Mouse (Mus musculus): ENCODE measurements around the gene Knl1.

The Knl1 gene

DNA sequence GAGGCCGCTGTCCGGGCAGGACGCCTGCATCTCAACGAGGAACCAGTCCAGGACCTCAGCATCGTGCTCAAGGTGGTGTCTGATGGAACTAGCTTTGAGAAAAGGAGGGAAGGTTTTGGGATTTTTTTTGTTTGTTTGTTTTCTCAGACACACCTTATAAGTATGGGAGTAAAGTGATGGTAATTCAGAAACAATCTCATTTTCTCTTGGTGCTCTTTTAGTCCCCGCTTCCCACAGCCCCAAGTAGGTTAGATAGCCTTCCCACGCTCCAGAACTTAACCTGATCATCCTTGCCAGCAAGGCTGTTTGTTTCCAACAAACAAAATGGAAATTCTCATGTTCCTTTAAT lies 11.5 kb upstream of the Knl1 start:
- DNase-seq (ENCODE audit: low read depth, low spot score) = no peak

DNA sequence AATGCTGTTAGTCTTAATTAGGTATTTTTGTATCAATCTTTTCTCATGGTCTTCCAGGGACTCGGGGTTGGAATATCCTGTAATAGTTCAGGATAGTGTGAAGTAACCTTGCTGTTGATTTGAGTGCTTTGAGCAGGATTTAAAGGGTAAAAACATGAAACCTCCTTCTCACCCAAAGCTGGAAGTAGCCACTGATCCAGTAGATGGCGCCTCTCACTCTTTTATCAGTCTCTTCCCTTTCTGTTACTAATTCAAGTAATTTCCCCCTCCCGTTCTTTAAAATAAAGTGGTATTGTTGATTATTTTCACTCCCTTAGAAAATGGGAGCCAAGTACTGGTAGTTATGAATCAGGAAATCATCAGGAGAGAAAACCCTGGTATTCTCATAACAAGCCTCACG lies 6.0 kb upstream of the Knl1 start:
- DNase-seq (ENCODE audit: low read depth, low spot score) = peak; percentile 44

DNA sequence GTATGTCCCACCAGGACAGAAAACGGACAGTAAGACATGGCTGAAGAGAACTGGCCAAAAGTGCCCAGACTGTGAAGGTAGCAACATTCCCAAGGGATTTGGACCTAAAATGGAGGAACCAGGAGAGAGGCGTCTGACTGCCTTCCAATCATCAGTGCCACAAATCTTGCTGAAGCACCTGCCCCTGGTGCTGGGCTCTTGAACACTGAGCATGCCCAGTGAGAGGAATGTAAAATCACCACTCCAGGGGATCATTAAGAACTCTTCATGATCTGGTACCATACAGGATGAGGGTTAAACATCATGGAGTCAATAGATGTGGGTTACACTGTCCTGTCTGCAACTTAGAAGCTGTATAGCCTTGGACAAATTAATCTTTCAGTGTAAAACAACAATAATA lies 1.8 kb upstream of the Knl1 start:
- DNase-seq (ENCODE audit: low read depth, low spot score) = no peak

DNA sequence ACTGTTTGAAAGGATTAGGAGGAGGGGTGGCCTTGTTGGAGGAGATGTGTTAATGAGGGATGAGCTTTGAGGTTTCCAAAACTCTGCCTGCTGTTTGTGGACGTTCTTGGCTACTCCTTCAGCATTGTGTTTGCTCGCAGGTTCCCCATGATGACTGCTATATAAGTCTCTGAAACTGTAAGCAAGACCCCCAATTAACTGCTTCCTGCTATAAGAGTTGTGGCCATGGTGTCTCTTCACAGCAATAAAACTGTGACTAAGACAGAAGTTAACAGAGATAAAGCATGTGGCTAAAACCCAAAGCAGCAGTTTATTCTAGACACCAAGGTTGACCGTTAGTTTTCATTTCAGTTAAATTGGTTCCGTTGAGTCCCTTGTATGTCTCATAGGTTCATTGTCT lies 930 bp downstream of the Knl1 start:
- no peak for DNase-seq (ENCODE audit: low read depth, low spot score)

DNA sequence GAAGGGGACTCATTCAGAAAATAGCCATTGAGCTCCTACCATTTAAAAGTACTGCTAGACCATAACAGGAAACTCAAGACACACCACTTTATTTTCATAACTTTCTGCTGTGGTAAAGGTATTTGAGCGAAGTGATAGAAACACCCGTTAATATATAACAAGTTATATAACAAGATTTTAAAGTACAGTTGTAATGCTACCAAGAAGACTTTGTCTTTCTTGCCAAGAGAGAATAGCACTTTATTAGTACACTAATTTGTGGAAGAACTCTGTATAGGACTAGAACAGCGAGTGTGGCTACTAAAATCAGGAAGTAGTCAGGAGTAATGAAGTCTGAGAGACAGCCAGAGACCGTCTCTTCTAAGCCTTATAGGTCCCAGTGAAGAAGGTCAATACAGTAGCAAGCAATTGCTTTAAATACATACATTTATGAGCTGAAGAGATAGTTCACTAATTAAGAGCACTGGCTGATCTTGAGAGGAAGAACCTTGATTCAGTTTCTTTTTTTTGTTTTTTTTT lies 3.3 kb downstream of the Knl1 start:
- no peak for DNase-seq (ENCODE audit: low read depth, low spot score)

DNA sequence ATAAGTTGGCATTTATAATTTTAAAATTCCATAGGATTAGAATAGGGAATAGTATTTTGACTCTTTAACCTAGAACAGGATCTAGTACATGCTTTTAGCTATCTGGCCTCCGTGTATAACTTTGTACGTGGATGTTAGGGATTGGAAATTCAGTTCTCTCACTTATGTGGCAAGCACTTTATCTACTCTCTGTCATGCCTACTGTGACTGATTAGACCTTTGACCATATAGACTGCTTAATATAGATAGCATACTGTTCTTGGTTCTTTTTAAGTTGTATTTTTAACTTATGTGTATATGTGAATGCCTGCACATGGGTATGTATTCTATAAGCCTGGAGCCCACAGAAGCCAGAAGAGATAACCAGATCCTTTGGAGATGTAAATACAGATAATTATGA lies 13.2 kb downstream of the Knl1 start:
- no peak for DNase-seq (ENCODE audit: low read depth, low spot score)

DNA sequence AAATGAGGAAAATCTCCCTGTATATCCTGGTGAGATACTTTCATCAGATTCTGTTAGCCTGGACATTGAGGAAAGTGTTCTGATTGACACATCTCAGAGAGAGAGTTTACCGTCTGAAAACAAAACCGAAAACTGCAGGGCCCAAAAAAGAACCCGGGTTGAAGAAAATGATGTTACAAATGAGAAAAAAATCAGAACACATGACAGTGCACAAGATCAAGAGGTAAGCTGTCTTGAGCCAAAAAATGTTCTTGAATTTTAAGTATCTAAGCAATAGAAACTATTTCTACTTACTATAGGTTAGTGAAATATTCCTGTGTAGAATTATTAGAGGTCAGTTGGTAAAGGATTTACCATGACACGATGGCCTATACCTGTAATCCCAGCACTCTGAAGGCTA lies 25.5 kb downstream of the Knl1 start:
- DNase-seq (ENCODE audit: low read depth, low spot score) = no peak

DNA sequence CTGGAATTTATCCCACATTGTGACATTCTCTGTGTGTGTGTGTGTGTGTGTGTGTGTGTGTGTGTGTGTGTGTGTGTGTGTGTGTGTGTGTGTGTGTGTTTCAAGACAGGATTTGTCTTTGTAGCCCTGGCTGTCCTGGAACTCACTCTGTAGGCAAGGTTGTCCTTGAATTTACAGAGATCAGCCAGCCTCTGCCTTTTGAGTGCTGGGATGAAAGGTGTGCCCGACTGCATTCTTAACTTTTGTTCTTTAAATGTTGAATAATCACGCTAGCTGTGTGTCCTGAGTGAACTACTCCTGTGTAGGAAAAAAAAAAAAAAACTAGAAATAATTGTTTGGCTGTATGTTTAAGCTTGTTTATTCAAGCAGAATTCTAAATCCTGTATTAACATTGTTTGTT lies 39.2 kb downstream of the Knl1 start:
- no peak for DNase-seq (ENCODE audit: low read depth, low spot score)

DNA sequence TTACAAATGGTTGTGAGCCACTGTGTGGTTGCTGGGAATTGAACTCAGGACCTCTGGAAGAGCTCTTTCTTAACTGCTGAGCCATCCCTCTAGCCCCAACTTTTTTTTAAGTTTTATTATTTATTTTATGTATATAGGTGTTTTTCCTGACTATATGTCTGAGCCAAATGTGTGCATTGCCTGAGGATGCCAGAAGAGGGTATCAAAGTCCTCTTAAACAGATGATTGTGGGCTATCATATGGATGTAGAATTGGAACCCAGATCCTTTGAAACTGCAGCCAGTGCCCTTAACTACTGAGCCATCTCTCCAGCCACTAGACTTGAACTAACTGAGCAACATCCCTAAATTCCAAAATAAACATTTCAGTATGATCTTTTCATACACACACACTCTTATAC lies 54.6 kb downstream of the Knl1 start:
- DNase-seq (ENCODE audit: low read depth, low spot score) = no peak

DNA sequence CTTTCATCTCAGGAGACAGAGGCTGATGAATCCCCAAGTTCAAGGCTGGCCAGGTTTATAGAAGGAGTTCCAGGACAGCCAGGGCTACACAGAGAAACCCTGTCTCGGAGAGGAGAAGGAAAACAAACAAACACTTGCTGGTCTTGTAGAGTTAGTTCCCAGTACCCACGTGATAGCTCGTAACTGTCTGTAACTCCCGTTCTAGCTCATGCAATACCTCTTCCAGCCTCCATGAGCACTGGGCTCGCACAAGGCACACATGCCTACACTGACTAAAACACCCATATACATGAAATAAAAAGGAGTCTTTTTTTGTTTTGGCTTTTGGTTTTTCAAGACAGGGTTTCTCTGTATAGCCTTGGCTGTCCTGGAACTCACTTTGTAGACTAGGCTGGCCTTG lies 59.7 kb downstream of the Knl1 start:
- DNase-seq (ENCODE audit: low read depth, low spot score) = no peak

DNA sequence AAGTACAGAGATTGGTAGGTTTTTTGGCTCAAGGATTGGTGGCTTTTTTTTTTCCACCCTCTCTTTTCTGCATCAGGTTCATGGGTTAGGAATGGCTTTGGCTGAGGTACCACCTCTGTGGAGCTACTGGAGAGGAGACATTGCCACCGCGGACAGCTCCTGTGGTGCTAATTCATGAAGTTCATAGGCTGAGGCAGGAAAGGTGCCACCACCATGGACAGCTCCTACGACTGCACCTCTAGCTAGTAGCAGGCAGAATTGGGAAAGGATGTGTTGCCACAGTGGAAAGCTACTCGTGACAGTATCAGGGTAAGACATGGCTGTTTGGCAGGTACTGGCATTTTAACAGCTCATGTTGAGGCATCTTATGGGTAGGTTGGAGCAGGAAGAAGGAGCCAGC lies 61.6 kb downstream of the Knl1 start:
- DNase-seq (ENCODE audit: low read depth, low spot score) = no peak

DNA sequence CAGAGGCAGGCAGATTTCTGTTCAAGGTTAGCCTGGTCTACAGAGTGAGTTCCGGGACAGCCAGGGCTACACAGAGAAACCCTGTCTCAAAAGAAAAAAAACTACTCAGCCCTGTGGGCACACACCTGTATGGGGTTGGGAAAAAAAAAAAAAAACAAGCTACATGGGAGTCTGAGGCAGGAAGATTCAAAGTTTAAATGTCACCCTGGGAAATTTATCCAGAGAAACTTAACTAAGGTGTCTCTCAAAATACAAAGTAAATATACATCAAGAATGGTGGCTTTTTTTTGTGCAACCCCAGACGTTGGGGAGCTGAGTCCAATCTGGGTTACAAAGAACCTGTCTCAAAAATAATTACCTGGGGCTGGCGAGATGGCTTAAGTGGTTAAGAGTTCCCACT lies 64.1 kb downstream of the Knl1 start:
- DNase-seq (ENCODE audit: low read depth, low spot score) = no peak

DNA sequence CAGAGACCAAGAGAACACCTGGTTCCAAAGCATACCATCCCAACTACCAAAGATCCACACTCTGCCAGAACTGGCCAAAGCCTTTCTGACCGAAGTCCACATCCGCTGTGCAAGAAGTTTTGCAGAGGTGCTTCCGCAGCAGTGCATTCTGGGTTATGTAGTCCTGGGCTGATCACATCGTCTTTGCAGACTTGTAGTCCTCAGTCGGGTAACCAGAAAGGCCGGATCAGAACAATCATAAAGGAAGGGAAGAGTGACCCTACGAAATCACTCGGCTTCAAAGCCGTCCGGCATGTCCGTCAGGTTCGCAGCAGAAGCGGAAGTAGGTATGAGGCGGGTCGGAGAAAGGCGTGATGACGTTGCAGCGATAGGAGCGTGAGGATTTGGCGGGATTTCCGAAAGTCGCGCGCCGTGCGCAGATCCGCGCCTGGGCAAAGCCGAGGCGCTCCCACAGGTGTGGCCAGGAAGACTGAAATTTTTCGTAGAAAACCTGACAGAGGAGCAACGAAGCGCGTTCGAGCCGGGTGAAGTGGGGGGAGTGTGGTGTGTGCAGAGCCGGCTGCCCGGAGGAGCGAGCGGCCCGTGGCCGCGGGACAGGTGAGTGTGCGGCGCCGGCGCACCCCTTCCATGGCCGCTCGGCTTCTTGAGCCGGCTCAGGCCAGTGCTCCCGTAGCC lies 65.7 kb downstream of the Knl1 start, which contains the start of gene Rad51:
Gene Rad51, plus strand, starts transcription at position 356 of the 675 bp plus-strand sequence.
- DNase-seq (ENCODE audit: low read depth, low spot score) = peak; percentile 89

DNA sequence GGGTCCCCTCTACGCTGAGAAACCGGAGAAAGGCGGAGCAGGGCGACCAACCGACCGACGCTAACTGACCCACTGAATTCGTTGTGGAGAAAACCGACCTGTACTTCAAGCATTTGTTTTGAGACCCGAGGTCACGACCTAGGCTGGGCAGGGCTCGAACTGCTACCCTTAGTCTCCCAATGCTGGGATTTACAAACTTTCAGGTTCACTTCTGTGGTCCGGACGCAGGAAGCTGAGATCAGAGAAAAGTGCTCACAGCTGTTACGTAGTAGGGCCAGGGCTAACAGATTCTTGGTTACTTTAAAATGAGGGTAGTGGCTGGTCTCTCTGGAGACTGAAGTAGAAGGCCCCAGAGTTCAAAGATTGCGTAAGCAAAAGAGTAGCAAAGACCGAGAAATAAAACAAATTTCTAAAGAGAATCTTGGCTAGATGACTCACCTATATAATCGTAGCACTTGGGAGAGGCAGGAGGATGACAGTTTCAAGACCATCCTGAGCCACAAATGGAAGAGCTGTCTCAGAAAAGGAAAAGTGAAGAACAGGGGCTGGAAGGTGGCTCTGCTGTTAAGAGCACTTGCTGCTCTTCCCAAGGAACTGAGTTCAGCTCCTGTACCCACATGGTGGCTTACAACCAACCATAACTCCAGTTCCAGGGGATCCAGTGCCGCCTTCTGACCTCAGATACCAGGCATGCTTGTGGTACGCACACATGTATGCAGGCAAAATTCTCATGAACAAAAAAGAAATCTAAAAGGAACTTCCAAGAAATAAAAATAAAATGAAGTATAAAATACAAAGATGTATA lies 66.4 kb downstream of the Knl1 start:
- DNase-seq (ENCODE audit: low read depth, low spot score) = peak; percentile 32

DNA sequence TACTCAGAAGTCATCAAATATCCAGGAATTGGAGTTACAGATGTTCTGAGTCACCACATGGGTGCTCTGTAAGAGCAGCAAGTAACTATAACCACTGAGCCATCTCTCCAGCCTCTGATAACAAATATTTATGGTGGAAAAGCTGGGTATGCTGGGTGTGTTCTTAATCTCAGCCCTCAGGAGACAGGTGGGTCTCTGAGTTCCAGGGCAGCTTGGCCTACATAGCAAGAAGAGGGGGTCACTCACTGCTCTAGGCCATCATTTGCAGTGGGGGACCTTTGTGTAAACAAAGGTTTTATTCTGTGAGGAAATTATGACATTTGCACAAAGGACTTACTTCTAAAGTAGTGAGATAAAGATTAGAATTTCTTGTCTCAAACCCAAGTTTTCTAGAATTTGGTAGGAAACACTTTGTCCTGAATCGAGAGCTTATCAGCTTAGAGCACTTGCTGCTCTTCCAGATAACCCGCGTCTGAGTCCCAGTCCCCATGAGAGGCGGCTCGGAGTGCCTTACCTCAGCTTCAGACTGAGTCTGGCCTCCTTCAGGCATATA lies 89.5 kb downstream of the Knl1 start:
- no peak for DNase-seq (ENCODE audit: low read depth, low spot score)

DNA sequence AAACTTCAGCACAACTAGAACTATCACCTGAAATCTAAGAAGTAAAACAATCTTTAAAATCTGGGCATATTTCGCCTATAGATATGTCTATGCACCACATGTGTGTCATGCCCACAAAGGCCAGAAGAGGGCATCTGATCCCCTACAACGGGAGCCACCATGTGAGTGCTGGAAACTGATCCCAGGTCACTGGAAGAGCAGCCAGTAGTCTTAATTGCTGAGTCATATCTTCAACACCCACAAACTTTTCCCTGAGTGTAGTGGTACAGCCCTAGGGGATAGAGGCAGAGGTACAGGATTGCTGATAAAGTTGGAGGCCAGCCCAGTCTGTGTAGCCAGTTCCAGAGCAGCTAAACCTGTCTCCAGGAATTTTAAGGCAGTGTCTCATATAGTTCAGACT lies 98.3 kb downstream of the Knl1 start:
- DNase-seq (ENCODE audit: low read depth, low spot score) = no peak

DNA sequence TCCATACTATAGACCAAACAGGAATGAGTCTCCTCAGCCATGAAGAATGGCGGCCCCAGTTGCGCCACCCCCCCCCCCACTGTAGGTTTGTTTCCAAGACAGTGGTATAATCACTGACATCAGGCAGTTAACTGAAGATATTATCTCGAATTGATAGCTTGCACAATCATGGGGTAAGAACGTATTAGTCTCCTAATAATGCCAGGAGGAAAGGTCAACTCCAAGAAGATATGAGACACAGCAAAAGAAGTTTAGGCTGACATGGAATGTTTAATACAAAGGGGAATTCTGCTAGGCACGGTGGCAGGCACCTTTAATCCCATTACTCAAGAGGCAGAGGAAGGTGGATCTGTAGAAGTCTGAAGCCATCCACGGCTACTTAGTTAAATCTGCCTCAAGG lies 99.5 kb downstream of the Knl1 start:
- no peak for DNase-seq (ENCODE audit: low read depth, low spot score)

DNA sequence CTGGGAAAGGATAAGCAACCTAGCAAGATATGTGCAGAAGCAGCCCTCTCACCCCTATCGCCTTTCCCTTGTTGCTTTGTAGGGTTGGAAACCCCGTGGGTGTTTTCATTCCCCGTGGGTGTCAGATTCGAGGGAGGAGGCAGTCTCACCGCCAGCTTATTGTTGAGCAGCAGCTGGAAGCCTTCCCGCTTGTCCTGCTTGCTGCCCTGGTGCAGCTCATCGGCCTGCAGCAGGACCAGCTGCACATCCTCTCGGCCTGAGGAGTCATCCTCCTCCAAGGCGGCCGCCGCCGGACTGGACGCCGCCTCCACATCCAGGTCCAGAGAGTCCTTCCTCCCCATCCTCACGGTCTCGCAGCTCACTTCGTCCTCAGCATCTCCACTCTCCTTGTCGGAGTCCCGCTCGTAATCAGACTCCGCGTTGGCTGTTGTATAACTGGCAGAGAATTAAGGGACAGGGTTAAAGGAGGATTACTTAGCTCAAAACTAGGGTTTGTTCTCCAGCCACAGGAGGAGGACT lies 100.3 kb downstream of the Knl1 start:
- no peak for DNase-seq (ENCODE audit: low read depth, low spot score)

DNA sequence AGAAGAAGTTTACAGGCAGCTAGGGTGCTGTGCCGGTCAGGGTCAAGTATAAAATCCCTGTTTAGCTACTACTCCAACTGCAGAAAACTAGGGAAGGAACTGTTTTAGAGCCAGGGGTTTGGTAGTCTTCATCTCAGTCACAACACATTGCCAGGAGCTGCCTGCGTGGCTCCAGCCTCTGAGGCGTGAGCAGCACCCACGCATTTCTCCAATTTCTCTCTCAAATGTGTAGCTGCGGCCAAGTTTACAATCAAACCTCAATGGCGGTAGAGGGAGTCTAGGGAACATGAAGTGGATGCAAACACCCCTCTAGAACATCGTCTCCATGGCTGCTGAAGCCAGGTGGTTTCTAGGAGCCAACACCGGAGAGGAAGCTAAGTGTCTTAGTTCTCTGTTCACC lies 100.9 kb downstream of the Knl1 start:
- no peak for DNase-seq (ENCODE audit: low read depth, low spot score)

DNA sequence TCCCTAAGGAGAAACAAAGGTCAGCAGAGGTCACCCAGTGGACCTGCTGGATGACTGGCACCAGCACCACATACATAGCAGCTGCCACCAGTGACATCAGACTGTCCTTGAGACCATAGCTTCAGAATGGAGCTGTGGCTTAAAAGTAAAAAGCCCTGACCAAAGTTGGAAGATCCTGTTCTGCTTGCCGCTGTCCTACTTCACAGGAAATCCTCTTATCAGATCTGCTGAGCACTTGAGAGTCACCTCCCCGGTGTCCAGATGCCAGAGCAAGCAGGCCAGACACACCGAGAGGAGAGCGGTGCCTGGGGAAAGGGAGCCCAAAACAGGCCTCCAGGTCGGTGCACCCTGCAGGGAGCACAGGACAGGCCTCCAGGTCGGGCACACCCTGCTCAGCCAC lies 105.3 kb downstream of the Knl1 start:
- DNase-seq (ENCODE audit: low read depth, low spot score) = no peak

DNA sequence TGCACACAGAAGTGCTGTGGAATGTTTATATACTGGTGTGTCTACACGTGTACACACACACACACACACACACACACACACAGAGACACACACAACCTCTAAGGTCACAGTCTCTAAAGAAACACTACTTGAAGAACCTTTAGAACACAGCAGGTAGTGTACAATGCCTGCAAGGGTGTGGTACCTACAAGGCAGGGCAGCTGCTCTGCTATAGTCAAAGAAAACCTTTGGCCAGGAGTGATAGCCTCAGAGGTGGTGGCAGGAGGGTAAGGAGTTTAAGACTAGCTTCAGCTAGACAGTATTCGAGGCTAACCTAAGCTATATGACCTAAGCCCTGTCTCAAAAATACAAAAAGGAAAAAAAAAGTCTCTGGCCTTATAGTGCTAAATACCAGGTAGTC lies 107.8 kb downstream of the Knl1 start:
- no peak for DNase-seq (ENCODE audit: low read depth, low spot score)

Measured in CD4-positive helper T cell, adult 2 months (primary cell).